Mouse (Mus musculus): ENCODE measurements around the gene Ccdc180.

- TF ChIP-seq CTCF (IDR thresholded peaks at IDR 0.05; ENCODE audit: control insufficient read depth, insufficient read depth, insufficient replicate concordance, low read depth, low read length) (no peak), POLR2A (IDR thresholded peaks at IDR 0.05; ENCODE audit: control insufficient read depth, low read depth, low read length) (no peak)
These were observed 63.2 kb downstream of the Ccdc180 start for GRCm38 (mm10) chr4:45953025-45953919.
